Mouse (Mus musculus): ENCODE measurements around the gene Ldlrap1. TPM values are rescaled to one million over a fixed set of nuclear protein-coding genes. Genes with fewer than 3 reads are reported as not detected.
"Not testable (repeated sequence)": the region's sequence is repeated elsewhere in the genome, so short reads cannot be mapped to it uniquely, and the experiment has no call there.

Gene Ldlrap1
- 46.4 and 53.1 TPM in 2 replicates for total RNA-seq (2021)
- long read RNA-seq, experiment 1, full-length matches to known transcripts = 67 of 79 reads
- long read RNA-seq, experiment 1, partial matches to known transcripts = 3 of 79 reads
- long read RNA-seq, experiment 1, other reads (novel, unspliced or antisense) = 9 of 79 reads
- long read RNA-seq, experiment 2, full-length matches to known transcripts = 50 of 69 reads
- long read RNA-seq, experiment 2, partial matches to known transcripts = 5 of 69 reads
- long read RNA-seq, experiment 2, other reads (novel, unspliced or antisense) = 14 of 69 reads

GRCm38 (mm10) chr4:134767426-134768225, at the start of gene Ldlrap1:
Gene Ldlrap1, minus strand, starts transcription at chr4:134768024.
- peak; percentile 94 for DNase-seq

GRCm38 (mm10) chr4:134814229-134814571, 46.4 kb upstream of the Ldlrap1 start:
- peak; percentile 80 for DNase-seq

- no peak for DNase-seq
Measured at GRCm38 (mm10) chr4:134813406-134814228, 45.8 kb upstream of the Ldlrap1 start.

- peak; percentile 94 for DNase-seq
Measured at GRCm38 (mm10) chr4:134804765-134805164, 36.9 kb upstream of the Ldlrap1 start.

GRCm38 (mm10) chr4:134802765-134803164, 34.9 kb upstream of the Ldlrap1 start:
- DNase-seq = no peak

DNA sequence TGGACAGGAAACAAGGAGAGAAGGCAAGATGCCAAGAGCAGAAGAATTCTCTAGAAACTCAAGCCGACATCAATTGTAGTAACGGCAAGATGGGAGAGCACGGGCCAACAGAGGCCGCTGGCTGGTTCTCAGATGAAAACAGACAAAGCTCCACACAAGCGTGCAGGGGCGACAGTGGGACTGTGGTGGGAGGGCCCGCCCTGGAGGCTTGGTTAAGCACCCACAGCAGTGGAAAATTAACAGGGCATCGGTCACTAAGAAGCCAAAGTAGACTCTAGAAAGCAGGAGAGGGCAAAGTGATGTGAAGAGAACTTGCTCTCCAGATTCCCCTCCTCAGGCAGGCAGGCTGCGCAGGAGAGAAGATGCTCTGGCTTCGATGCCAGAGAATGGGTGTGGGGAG, 34.3 kb upstream of the Ldlrap1 start:
- DNase-seq = no peak

GRCm38 (mm10) chr4:134800693-134801092, 32.9 kb upstream of the Ldlrap1 start:
- DNase-seq = no peak

- DNase-seq = no peak
Measured at GRCm38 (mm10) chr4:134800098-134800497, 32.3 kb upstream of the Ldlrap1 start.

DNA sequence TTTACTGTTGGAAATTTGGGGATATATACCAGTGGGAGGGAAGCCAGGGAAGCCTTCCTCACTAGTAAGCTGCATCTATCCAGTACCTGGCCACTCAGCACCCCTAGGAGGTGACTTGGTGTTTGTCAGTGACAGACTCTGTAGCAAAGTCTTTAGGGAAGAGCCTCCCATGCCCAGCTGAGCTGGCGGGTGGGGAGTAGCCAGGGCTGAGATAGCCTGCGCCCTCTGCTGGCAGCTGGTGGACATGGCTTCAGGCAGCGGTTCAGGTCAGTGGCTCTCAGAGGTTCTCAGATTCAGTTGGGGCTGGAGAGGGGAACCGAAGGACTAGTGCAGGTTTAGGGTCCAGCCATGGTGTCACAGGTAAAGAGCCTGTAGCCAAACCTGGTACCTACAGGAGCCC, 31.4 kb upstream of the Ldlrap1 start:
- DNase-seq = peak; percentile 89

- peak; percentile 33 for DNase-seq
Measured at GRCm38 (mm10) chr4:134798861-134799260, 31.0 kb upstream of the Ldlrap1 start.

DNA sequence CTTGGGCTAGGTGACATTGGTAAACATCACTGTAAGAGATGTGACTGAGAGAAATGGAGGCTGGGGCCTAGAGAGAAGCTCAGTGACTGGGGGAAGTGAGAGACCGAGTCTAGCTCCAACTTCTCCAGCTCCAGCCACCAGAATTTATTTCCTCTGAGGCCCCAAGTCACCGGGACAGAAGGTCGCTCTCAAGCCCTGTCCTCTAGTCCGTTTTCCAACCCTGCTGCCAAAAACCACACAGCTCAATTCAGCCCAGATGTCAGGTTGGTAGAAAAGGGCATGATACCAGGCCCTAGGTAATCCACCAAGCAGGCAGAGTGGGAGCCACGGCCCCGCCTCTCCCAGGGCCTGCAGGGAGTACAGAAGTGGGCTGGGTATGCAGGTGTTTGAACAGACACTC, 29.8 kb upstream of the Ldlrap1 start:
- DNase-seq = peak; percentile 24

DNA sequence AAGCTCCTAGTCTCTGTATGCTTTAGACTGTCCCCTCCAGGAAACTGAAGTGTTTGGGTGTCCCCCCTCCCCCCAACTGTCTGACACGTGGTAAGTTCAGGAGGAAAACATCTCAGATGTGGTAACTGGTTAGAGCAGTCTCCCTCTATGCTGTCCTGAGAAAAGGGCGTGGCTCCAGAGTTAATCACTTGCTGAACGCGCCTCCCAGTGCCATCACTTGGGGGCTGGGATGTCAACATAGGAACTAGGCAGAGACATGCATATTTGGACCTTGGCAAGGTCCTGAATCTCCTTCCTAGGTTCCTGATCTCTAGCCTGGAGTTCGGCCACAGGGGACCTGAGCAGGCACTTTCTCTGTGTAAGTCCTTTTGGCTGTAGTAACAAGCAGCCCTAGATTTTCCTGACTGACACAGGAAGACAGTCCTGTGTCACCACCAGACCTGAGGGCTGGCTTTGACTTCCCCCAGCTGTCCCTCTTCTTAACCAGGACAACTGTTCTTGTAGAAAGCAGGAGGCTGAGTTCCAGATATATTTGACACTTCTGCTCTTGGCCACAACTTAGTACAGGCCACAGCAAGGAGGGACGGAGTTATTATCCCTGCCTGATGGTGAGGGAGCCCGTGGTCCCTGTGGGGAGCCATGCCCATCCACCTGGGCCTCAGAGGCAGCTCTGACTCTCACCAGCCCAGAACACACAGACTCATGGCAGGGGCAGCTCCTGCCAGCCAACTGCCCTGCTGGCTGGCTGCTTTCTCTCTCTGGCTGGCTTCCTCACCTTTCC, 28.9 kb upstream of the Ldlrap1 start:
- DNase-seq = peak; percentile 38

DNA sequence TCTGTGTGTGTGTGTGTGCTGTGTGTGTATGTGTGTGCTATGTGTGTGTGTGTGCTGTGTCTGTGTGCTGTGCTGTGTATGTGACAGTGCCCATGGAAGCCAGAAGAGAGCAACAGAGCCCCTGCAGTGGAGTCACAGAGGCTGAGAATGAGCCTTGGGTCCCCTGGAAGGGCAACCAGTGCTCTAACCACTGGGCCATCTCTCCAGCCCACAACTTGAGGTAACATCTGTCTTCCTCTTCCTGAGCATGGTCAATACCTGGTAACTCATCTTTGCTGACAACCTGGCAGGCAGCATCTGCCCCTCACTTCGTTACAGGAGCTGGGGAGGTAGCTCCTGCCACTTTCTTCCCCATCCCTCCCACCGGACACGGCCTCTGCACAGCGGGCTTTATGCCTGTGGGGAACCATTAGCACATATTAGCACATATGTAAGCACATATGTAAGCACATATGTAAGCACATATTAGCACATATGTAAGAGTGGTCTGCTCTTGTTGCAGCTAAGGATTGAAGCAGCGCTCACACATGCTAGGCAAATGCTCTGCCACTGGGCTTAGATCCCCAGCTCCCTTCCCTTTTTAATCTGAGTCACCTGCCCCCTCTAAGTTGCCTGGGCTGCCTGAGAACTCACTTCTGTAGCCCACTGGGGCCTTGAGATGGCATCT, 28.1 kb upstream of the Ldlrap1 start:
- DNase-seq = no peak

- not testable (repeated sequence) for DNase-seq
Measured at GRCm38 (mm10) chr4:134794959-134795358, 27.1 kb upstream of the Ldlrap1 start.

- peak; percentile 75 for DNase-seq
Measured at GRCm38 (mm10) chr4:134793213-134793956, 25.6 kb upstream of the Ldlrap1 start.

DNA sequence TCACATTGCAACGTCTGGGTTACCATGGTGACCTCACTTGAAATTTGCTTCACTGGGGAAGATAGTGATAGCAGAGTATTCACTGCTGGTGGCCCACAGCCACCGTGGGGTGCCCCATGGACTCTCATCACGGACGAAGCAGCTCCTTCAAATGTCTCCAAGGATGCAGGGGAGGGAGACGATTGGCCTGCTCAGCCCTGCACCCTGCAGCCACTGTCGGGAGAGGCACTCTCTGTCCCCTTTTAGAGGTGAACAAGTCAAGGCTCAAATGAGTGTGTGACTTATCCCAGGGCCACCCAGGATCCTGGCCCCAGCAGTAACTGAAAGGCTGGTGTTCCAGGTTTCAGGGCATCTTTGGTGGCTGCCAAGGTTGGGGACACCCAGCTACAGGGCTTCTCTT, 23.9 kb upstream of the Ldlrap1 start:
- no peak for DNase-seq

DNA sequence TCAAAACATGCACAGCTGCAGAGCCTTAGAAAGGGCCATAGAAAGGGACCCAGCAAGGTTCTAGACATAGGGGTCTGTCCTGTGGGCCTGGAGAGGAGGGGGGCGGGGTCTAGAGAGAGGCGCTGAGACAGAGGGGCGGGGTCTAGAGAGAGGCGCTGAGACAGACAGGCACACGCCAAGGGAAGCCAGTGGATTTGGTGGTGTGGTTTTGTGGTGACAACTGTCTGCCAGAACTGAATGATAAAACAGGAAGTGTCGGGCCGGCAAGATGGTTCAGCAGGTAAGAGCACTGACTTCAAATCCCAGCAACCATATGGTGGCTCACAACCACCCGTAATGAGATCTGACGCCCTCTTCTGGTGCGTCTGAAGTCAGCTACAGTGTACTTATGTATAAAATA, 19.1 kb upstream of the Ldlrap1 start:
- DNase-seq = no peak

DNA sequence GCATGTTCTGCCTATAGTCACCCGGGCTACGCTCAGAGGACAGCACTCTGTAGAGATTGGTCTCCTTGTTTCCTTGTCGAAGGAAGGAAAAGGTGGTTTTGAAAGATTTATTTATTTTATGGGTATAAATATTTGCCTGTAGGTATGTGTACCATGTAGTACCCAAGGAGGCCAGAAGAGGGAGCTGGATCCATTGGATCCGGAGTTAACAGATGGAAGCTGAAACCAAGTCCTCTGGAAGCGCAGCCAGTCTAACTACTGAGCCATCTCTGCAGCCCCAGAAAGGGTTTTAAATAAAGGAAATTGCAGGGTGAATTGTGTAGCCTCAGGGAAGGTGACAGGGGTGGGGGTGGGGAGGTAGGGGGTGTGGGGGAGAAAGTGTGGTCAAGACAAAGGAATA, 16.9 kb upstream of the Ldlrap1 start:
- peak; percentile 64 for DNase-seq

- peak; percentile 82 for DNase-seq
Measured at GRCm38 (mm10) chr4:134779136-134779934, 11.5 kb upstream of the Ldlrap1 start.

- no peak for DNase-seq
Measured at GRCm38 (mm10) chr4:134776246-134776645, 8.4 kb upstream of the Ldlrap1 start.

Data from adrenal gland, postnatal 14 days (tissue).